ENCODE assay signal across 8 mouse cellular contexts in the genomic region with DNA sequence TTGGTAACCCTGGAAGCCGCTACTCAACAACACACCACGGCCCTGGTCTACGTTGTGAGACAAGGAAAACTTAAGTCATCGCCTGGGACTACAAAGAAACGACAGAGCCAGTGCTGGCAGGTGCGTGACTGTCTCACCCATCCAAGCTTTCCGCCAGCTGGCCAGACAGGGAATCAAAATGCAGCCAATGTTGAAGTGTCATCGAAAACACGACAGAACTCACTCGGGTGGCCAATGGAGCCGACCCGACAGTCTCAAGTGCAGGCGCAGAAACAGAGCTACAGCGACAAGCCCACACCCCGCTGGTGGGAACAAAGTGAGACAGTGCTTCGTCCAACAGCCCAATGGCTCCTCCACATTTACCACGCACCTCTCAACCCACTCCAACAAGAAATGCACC. TPM values are rescaled to one million over a fixed set of nuclear protein-coding genes. Genes with fewer than 3 reads are reported as not detected.
DNase-seq lines count a peak whose midpoint lies in the region; ATAC-seq lines count a peak whose summit lies in the region.

No protein-coding gene starts in this region.

- WGBS in kidney, embryonic 14.5 days, result 78% methylated on average over 17 of the region's 17 CpGs
- WGBS in forebrain, embryonic 15.5 days, result 37% methylated on average over 17 of the region's 17 CpGs
- WGBS in hindbrain, embryonic 16.5 days, result 50% methylated on average over 17 of the region's 17 CpGs
- WGBS in midbrain, embryonic 16.5 days, result 64% methylated on average over 17 of the region's 17 CpGs

- no peaks in the 10 kb centered on the region for H3K9me3 ChIP-seq in kidney, embryonic 14.5 days (ENCODE audit: control insufficient read depth, low read length)
- no peaks in the 10 kb centered on the region for H3K9me3 ChIP-seq in forebrain, embryonic 15.5 days
- H3K9me3 ChIP-seq in hindbrain, embryonic 16.5 days (ENCODE audit: control insufficient read depth, low read length), result no peaks in the 10 kb centered on the region
- H3K9me3 ChIP-seq in midbrain, embryonic 16.5 days (replicated peaks; ENCODE audit: control insufficient read depth, low read length, poor library complexity, severe bottlenecking), result no peaks in the 10 kb centered on the region

- no peak for ATAC-seq in kidney, embryonic 14.5 days (ENCODE audit: low FRiP score, low TSS enrichment)
- ATAC-seq in forebrain, embryonic 15.5 days (replicated peaks), result 0 out of 2 replicates have a peak, but pooled peaks have one; percentile 17
- ATAC-seq in hindbrain, embryonic 16.5 days, result no peak
- no peak for ATAC-seq in midbrain, embryonic 16.5 days
- ATAC-seq in cerebellum, adult (ENCODE audit: insufficient number of reproducible peaks, low FRiP score, low TSS enrichment), result no peak

- H3K4me2 ChIP-seq in kidney, embryonic 14.5 days (replicated peaks; ENCODE audit: low read depth, low read length), result no peak overlapping the region
- H3K4me2 ChIP-seq in forebrain, embryonic 15.5 days (replicated peaks), result 0 out of 2 replicates have a peak overlapping the region, but pooled peaks have one; percentile 3
- no peak overlapping the region for H3K4me2 ChIP-seq in hindbrain, embryonic 16.5 days (ENCODE audit: low read length)
- H3K4me2 ChIP-seq in midbrain, embryonic 16.5 days (ENCODE audit: low read length), result no peak overlapping the region

- no peak for DNase-seq in kidney, postnatal 4 days
- no peak for DNase-seq in adrenal gland, postnatal 25 days
- no peak for DNase-seq in right cerebral cortex, postnatal 4 days

- H3K27ac ChIP-seq in kidney, embryonic 14.5 days (ENCODE audit: low read depth, low read length), result peak overlapping the region; percentile 51; the same call in 1 of the 2 replicates
- H3K27ac ChIP-seq in forebrain, embryonic 15.5 days (replicated peaks), result peak overlapping the region; percentile 95
- H3K27ac ChIP-seq in hindbrain, embryonic 16.5 days (ENCODE audit: low read depth, low read length), result peak overlapping the region; percentile 67
- peak overlapping the region; percentile 74 for H3K27ac ChIP-seq in midbrain, embryonic 16.5 days (ENCODE audit: low read length)

- peaks cover 63% of the 10 kb centered on the region for H3K4me1 ChIP-seq in kidney, embryonic 14.5 days (ENCODE audit: control insufficient read depth, insufficient read depth, low read length)
- H3K4me1 ChIP-seq in forebrain, embryonic 15.5 days, result peaks cover 85% of the 10 kb centered on the region
- H3K4me1 ChIP-seq in hindbrain, embryonic 16.5 days (ENCODE audit: control insufficient read depth, insufficient read depth, low read depth, low read length), result peaks cover 69% of the 10 kb centered on the region
- H3K4me1 ChIP-seq in midbrain, embryonic 16.5 days (ENCODE audit: control insufficient read depth, insufficient read depth, low read length), result peaks cover 49% of the 10 kb centered on the region

- H3K27me3 ChIP-seq in kidney, embryonic 14.5 days (ENCODE audit: control insufficient read depth, insufficient read depth, low read length), result no peaks in the 10 kb centered on the region
- no peaks in the 10 kb centered on the region for H3K27me3 ChIP-seq in forebrain, embryonic 15.5 days
- H3K27me3 ChIP-seq in hindbrain, embryonic 16.5 days (replicated peaks; ENCODE audit: control insufficient read depth, insufficient read depth, low read length), result no peaks in the 10 kb centered on the region
- no peaks in the 10 kb centered on the region for H3K27me3 ChIP-seq in midbrain, embryonic 16.5 days (ENCODE audit: control insufficient read depth, insufficient read depth, low read depth, low read length)

- H3K4me3 ChIP-seq in kidney, embryonic 14.5 days (ENCODE audit: low read length), result no peak overlapping the region
- H3K4me3 ChIP-seq in forebrain, embryonic 15.5 days, result no peak overlapping the region
- H3K4me3 ChIP-seq in hindbrain, embryonic 16.5 days (ENCODE audit: low read length), result no peak overlapping the region
- H3K4me3 ChIP-seq in midbrain, embryonic 16.5 days (ENCODE audit: low read depth, low read length), result no peak overlapping the region

- no peaks in the 10 kb centered on the region for H3K36me3 ChIP-seq in kidney, embryonic 14.5 days (ENCODE audit: control insufficient read depth, insufficient read depth, low read length)
- no peaks in the 10 kb centered on the region for H3K36me3 ChIP-seq in forebrain, embryonic 15.5 days
- no peaks in the 10 kb centered on the region for H3K36me3 ChIP-seq in hindbrain, embryonic 16.5 days (ENCODE audit: control insufficient read depth, insufficient read depth, low read length)
- no peaks in the 10 kb centered on the region for H3K36me3 ChIP-seq in midbrain, embryonic 16.5 days (ENCODE audit: control insufficient read depth, insufficient read depth, low read length)

- H3K9ac ChIP-seq in kidney, embryonic 14.5 days (ENCODE audit: low read depth, low read length), result no peak overlapping the region
- no peak overlapping the region for H3K9ac ChIP-seq in forebrain, embryonic 15.5 days (replicated peaks)
- no peak overlapping the region; the same call in 1 of the 2 replicates for H3K9ac ChIP-seq in hindbrain, embryonic 16.5 days (ENCODE audit: low read depth, low read length)
- H3K9ac ChIP-seq in midbrain, embryonic 16.5 days (ENCODE audit: low read depth, low read length), result 0 out of 2 replicates have a peak overlapping the region, but pooled peaks have one; percentile 26

RNA-seq across cellular contexts. Expression of a gene that starts 29.9 kb away (rescaled TPM):
- polyA plus RNA-seq in kidney, embryonic 14.5 days (2014; fragmentation: Nextera tagmentation; extraction: Ambion mirVana), result 34.6 and 35.0 TPM in 2 replicates
- 30.2 and 31.6 TPM in 2 replicates for polyA plus RNA-seq in forebrain, embryonic 15.5 days (2015; fragmentation: Nextera tagmentation; extraction: Ambion mirVana)
- polyA plus RNA-seq in hindbrain, embryonic 16.5 days (2015; fragmentation: Nextera tagmentation; extraction: Ambion mirVana), result 23.3 and 26.2 TPM in 2 replicates
- 19.9 and 22.9 TPM in 2 replicates for polyA plus RNA-seq in midbrain, embryonic 16.5 days (2015; fragmentation: Nextera tagmentation; extraction: Ambion mirVana)
- 316 and 358 TPM in 2 replicates for total RNA-seq in adrenal gland, postnatal 25 days (2021)
